Mouse (Mus musculus): ENCODE results near the gene Vmn2r104.

The Vmn2r104 gene

GRCm38 (mm10) chr17:20048236-20048635 lies at the start of gene Vmn2r104:
TSS of gene Vmn2r104 (minus strand) at chr17:20048336.
- DNase-seq = no peak

GRCm38 (mm10) chr17:20074090-20074489 lies 26.0 kb upstream of the Vmn2r104 start:
- DNase-seq = no peak

- DNase-seq = no peak
Measured at GRCm38 (mm10) chr17:20071656-20072396, 23.7 kb upstream of the Vmn2r104 start.

Data from kidney, adult 18-20 months (tissue).